Mouse (Mus musculus) embryonic facial prominence, embryonic 15.5 days (tissue): ENCODE data around the gene Ston2. TPM values are rescaled to one million over a fixed set of nuclear protein-coding genes. Genes with fewer than 3 reads are reported as not detected.

Experiments
- ATAC-seq: fragments of 200-750 bp; cut with Nextera tagmentation; 2 replicates; pipeline ENCODE4 v1.8.0; 2017; ENCODE audit warnings: low read depth, moderate TSS enrichment; ENCODE audit not compliant: insufficient number of reproducible peaks, low FRiP score, low TSS enrichment
- H3K27ac ChIP-seq: fragments of 300-500 bp; sonication (generic); replicated peaks from 2 replicates; pipeline ENCODE4 v1.5.1; 2015; ENCODE audit warnings: mild to moderate bottlenecking, inconsistent platforms
- H3K27me3 ChIP-seq: fragments of 300-500 bp; sonication (generic); 2 replicates; pipeline ENCODE4 v1.6.1; 2015; ENCODE audit warnings: inconsistent platforms
- H3K36me3 ChIP-seq: fragments of 300-500 bp; sonication (generic); 2 replicates; pipeline ENCODE4 v1.6.1; 2015; ENCODE audit warnings: mild to moderate bottlenecking, inconsistent platforms
- H3K4me1 ChIP-seq: fragments of 300-500 bp; sonication (generic); 2 replicates; pipeline ENCODE4 v1.6.1; 2015; ENCODE audit warnings: inconsistent platforms
- H3K4me2 ChIP-seq: fragments of 300-500 bp; sonication (generic); replicated peaks from 2 replicates; pipeline ENCODE4 v1.6.1; 2015; ENCODE audit warnings: mild to moderate bottlenecking, inconsistent platforms
- H3K4me3 ChIP-seq: fragments of 300-500 bp; sonication (generic); replicated peaks from 2 replicates; pipeline ENCODE4 v1.5.1; 2015; ENCODE audit warnings: mild to moderate bottlenecking, inconsistent platforms
- H3K9ac ChIP-seq: fragments of 300-500 bp; sonication (generic); 2 replicates; pipeline ENCODE4 v1.6.1; 2015; ENCODE audit warnings: inconsistent platforms
- H3K9me3 ChIP-seq: fragments of 300-500 bp; sonication (generic); replicated peaks from 2 replicates; pipeline ENCODE4 v1.6.1; 2016; ENCODE audit warnings: inconsistent platforms
- WGBS: fragments of 180-500 bp; shearing (Covaris S2); methylation state at CpG from one replicate; pipeline ENCODE4 v1.1.7; 2015; 5-methylcytosine and 5-hydroxymethylcytosine counted together
- polyA plus RNA-seq: library from polyadenylated mRNA; unstranded; fragments of >200 nt; fragmentation: Nextera tagmentation; extraction: Ambion mirVana; gene quantifications from 2 replicates; pipeline ENCODE4 v1.2.1, GENCODE M21; 2015

Gene Ston2
- polyA plus RNA-seq, 1 experiment from 2014 or later = 11.5 TPM

DNA sequence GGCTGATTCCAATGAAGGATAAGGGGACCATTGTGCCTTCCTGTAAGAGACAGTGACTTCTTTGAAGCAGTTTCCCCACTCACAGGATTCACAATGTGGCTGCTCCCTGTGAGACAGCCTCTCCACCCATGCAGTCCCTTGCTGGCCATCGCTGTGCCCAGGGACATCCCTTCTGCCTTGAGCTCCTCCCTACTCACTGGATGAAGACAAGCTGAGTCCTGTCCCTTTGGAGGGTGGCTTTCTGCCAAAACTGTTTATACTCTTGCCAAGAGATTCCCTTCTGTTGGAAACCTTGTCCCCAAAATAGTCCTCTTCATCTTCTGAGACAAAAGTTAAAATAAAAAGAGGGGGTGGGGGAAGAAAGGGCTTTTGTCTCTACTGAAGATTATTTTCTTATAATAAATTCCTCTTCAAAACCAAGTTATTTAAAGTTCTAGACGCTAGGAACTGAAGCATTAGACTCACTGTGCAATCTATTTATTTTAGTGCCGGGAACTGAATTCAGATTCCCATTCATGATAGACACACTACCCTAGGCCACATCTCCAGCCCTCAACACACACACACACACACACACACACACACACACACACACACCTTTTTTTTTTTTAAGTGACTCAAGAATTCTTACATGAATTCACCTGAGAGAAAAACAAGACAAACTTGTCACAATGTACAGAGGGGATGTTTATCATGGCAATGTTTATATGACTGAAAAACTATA lies 133.6 kb downstream of the Ston2 start:
- WGBS = 53% methylated on average over 3 of the region's 3 CpGs

DNA sequence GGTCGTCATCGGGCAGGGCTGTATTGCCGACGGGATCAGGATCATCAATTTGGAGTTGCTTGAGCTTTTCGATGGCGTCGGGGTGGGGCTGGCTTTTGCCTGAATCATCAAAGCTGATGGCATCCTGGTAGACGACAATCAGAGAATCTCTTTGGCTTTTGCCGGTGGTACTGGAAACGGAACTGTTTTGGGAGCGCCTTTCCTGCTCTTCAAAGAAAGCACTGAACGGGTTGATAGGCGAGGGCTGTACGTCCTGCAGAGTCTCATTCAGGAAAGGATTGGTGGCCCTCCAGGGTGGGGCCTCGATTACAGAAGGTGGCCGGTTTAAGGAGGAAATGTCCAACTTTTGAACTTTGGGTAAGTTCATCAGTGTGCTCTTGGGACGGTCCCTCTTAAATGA lies 139.8 kb downstream of the Ston2 start:
- WGBS = 93% methylated on average over 17 of the region's 17 CpGs
- peaks cover 14% of the 10 kb centered on the region for H3K36me3 ChIP-seq
- H3K9ac ChIP-seq = no peak overlapping the region
- H3K27me3 ChIP-seq = no peaks in the 10 kb centered on the region
- no peak overlapping the region for H3K4me2 ChIP-seq
- ATAC-seq = no peak
- H3K4me1 ChIP-seq = no peaks in the 10 kb centered on the region
- no peaks in the 10 kb centered on the region for H3K9me3 ChIP-seq
- no peak overlapping the region for H3K27ac ChIP-seq
- no peak overlapping the region for H3K4me3 ChIP-seq

More for the DNA sequence above, 133.6 kb downstream of the Ston2 start:
- H3K9ac ChIP-seq = no peak overlapping the region
- H3K4me2 ChIP-seq = no peak overlapping the region
- ATAC-seq = no peak
- H3K4me3 ChIP-seq = no peak overlapping the region
- H3K27me3 ChIP-seq = no peaks in the 10 kb centered on the region
- H3K9me3 ChIP-seq = no peaks in the 10 kb centered on the region
- H3K4me1 ChIP-seq = peaks cover 3% of the 10 kb centered on the region; the same call in 1 of the 2 replicates
- H3K36me3 ChIP-seq = no peaks in the 10 kb centered on the region
- H3K27ac ChIP-seq = no peak overlapping the region

- ATAC-seq = no peak
- H3K36me3 ChIP-seq = peaks cover 14% of the 10 kb centered on the region
Measured at GRCm38 (mm10) chr12:91645361-91646123, 142.6 kb downstream of the Ston2 start.

GRCm38 (mm10) chr12:91643221-91643620 lies 145.0 kb downstream of the Ston2 start:
- Histone ChIP-seq H3K9ac (no peak overlapping the region), H3K4me1 (peaks cover 15% of the 10 kb centered on the region), H3K4me2 (no peak overlapping the region), H3K27me3 (no peaks in the 10 kb centered on the region), H3K27ac (no peak overlapping the region), H3K36me3 (peaks cover 10% of the 10 kb centered on the region), H3K9me3 (no peaks in the 10 kb centered on the region), H3K4me3 (no peak overlapping the region)
- no peak for ATAC-seq
- 87% methylated on average over 7 of the region's 7 CpGs for WGBS

More at GRCm38 (mm10) chr12:91645361-91646123, 142.6 kb downstream of the Ston2 start:
- Histone ChIP-seq H3K4me3 (no peak overlapping the region), H3K4me1 (peaks cover 10% of the 10 kb centered on the region; the same call in 1 of the 2 replicates), H3K9ac (no peak overlapping the region), H3K27me3 (no peaks in the 10 kb centered on the region), H3K4me2 (no peak overlapping the region), H3K9me3 (no peaks in the 10 kb centered on the region), H3K27ac (no peak overlapping the region)
- WGBS = 73% methylated on average over 6 of the region's 6 CpGs

DNA sequence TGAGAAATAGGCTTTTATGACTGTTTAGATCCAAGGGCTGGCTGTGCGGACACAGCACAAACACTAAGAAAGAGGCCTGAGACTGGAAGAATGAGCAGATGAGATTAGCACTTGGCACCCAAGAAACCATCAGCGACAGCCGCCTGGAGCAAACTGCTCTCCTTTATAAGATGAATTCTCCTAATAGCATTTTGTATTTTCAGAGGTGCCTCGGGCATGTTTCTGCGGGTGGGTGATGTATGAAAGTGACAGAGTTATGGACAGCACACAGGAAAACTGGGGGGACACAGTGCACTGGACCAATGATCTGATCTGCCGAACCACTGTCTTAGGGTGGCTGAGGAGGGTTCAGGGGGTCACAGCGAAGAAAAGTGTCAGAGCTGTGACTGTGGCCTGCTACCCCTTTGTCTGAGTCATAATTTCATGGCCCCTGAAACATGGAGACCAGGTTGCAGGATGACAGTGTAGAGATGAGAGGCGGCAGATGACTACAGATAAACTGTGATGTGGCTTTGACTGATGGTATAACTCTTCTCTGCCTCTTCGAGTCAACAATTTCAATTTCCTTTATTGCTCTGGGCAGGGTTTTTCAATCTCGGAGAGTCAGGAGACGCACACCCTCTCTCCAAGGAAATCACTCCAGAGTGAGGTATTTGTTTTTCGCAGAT lies 145.6 kb downstream of the Ston2 start:
- Histone ChIP-seq H3K9ac (no peak overlapping the region), H3K4me1 (peaks cover 21% of the 10 kb centered on the region), H3K4me2 (no peak overlapping the region), H3K27ac (no peak overlapping the region), H3K4me3 (no peak overlapping the region), H3K36me3 (peaks cover 3% of the 10 kb centered on the region), H3K27me3 (no peaks in the 10 kb centered on the region), H3K9me3 (no peaks in the 10 kb centered on the region)
- no peak for ATAC-seq
- 71% methylated on average over 12 of the region's 12 CpGs for WGBS

DNA sequence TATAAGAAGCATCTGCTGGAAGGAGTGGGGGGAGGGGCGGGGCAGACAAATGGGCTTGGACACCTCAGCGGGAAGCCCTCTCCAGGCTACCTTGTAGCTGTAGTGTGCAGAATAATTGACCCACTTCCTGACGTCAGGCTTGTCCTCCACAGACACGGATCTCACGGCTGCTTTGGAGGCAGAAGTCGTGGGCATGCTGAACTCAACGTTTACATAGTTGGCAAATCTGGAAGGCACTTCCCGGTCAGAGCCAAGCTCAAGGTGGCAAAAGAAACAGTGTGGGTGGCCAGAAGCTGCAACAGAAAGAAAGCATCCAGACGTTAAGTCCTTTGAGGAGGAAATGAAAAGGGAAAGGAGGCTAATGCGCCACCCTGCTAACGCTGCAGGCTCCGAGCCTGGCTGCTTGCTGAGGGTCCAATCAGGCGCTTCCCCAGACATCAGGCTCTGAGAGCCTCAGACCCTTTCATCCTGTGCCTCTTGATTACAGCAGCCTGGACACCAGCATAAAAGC lies 146.5 kb downstream of the Ston2 start:
- Histone ChIP-seq H3K36me3 (no peaks in the 10 kb centered on the region), H3K9ac (no peak overlapping the region), H3K27me3 (no peaks in the 10 kb centered on the region), H3K9me3 (no peaks in the 10 kb centered on the region), H3K4me3 (peak overlapping the region; percentile 12; the same call in 1 of the 2 replicates), H3K4me1 (peaks cover 22% of the 10 kb centered on the region), H3K27ac (no peak overlapping the region), H3K4me2 (peak overlapping the region; percentile 40)
- 24% methylated on average over 13 of the region's 13 CpGs for WGBS
- ATAC-seq = no peak

DNA sequence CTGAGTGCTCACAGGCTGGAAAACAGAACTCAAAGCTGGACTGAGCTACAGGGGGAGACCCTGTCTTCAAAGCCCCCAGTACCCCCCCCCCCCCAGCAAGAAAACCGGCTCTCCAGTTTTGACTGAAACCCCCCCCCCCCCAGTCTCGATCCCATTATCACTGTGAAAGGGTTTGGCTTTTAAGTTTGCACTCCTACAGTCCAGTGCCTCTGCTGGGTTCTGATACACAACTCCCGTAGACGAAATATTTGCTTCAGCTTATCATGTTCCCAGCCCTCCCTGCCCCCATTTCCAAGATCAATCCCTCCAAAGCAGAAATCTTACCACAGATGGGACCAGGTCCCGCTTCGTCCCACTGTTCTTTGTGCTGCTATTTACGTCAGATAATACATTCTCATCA lies 147.1 kb downstream of the Ston2 start:
- Histone ChIP-seq H3K4me1 (peaks cover 22% of the 10 kb centered on the region), H3K27me3 (no peaks in the 10 kb centered on the region), H3K36me3 (no peaks in the 10 kb centered on the region), H3K4me2 (peak overlapping the region; percentile 40), H3K27ac (no peak overlapping the region), H3K4me3 (peak overlapping the region; percentile 12; the same call in 1 of the 2 replicates), H3K9me3 (no peaks in the 10 kb centered on the region), H3K9ac (no peak overlapping the region)
- WGBS = 59% methylated on average over 7 of the region's 7 CpGs
- no peak for ATAC-seq

- no peak for ATAC-seq
- H3K4me1 ChIP-seq = peaks cover 22% of the 10 kb centered on the region
- H3K4me2 ChIP-seq = no peak overlapping the region
- WGBS = 37% methylated on average over 7 of the region's 7 CpGs
- H3K9ac ChIP-seq = no peak overlapping the region
- no peaks in the 10 kb centered on the region for H3K36me3 ChIP-seq
- H3K4me3 ChIP-seq = no peak overlapping the region
- H3K27me3 ChIP-seq = no peaks in the 10 kb centered on the region
- H3K9me3 ChIP-seq = no peaks in the 10 kb centered on the region
- no peak overlapping the region for H3K27ac ChIP-seq
Measured at GRCm38 (mm10) chr12:91640712-91641111, 147.5 kb downstream of the Ston2 start.

- peaks cover 22% of the 10 kb centered on the region for H3K4me1 ChIP-seq
- no peak overlapping the region for H3K9ac ChIP-seq
- H3K9me3 ChIP-seq = no peaks in the 10 kb centered on the region
- no peak overlapping the region for H3K4me2 ChIP-seq
- ATAC-seq = no peak
- H3K4me3 ChIP-seq = no peak overlapping the region
- no peak overlapping the region; the same call in 1 of the 2 replicates for H3K27ac ChIP-seq
- WGBS = 76% methylated on average over 3 of the region's 3 CpGs
- H3K27me3 ChIP-seq = no peaks in the 10 kb centered on the region
- H3K36me3 ChIP-seq = no peaks in the 10 kb centered on the region
Measured at GRCm38 (mm10) chr12:91638351-91638750, 149.8 kb downstream of the Ston2 start.

- Histone ChIP-seq H3K27ac (no peak overlapping the region), H3K4me2 (no peak overlapping the region), H3K4me1 (peaks cover 22% of the 10 kb centered on the region), H3K9me3 (no peaks in the 10 kb centered on the region), H3K27me3 (no peaks in the 10 kb centered on the region), H3K9ac (no peak overlapping the region), H3K4me3 (no peak overlapping the region), H3K36me3 (no peaks in the 10 kb centered on the region)
- ATAC-seq = no peak
- WGBS = 69% methylated on average over 12 of the region's 12 CpGs
Measured at GRCm38 (mm10) chr12:91637136-91637909, 150.9 kb downstream of the Ston2 start.
